Mouse (Mus musculus) brain, embryonic 14.5 days (tissue): Measurements from ENCODE around the gene Ncaph2.

Source experiments
- CTCF ChIP-seq: fragments of 200-500 bp; IDR thresholded peaks from 2 replicates; pipeline ENCODE4 v1.5.1; 2012; ENCODE audit warnings: inconsistent platforms, mild to moderate bottlenecking, moderate library complexity, borderline replicate concordance; ENCODE audit not compliant: insufficient read depth, insufficient read length; ENCODE audit errors: extremely low read depth
- POLR2A ChIP-seq: fragments of 200-500 bp; IDR thresholded peaks from 2 replicates; pipeline ENCODE4 v1.6.1; 2012; ENCODE audit warnings: mild to moderate bottlenecking, inconsistent platforms, borderline replicate concordance; ENCODE audit not compliant: poor library complexity, insufficient read depth, insufficient read length, severe bottlenecking; ENCODE audit errors: extremely low read depth

DNA sequence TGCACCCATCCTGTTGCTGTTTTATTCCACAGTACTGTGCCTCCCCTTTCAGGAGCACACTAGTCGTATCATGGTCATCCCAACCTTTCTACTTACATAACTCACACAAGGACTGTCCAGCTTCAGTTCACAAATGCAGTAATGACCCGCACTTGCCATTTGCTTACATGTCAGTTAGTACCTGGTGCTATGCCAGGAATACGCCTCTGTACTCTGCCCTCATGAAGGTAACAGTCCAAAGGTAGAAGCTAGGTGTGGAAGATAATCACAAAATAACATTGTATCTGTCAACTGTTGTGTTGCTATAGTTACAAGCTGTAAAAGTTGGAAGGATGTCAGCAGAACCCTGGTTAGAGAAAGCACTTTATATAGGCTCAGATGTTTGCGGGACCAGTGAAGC, 41.4 kb downstream of the Ncaph2 start:
- TF ChIP-seq POLR2A (no peak), CTCF (no peak)
